Mouse (Mus musculus) hindbrain, embryonic 16.5 days (tissue): ENCODE data around the gene Eif6. TPM values are rescaled to one million over a fixed set of nuclear protein-coding genes. Genes with fewer than 3 reads are reported as not detected.

Experiments used
- ATAC-seq: fragments of 200-750 bp; cut with Nextera tagmentation; 2 replicates; pipeline ENCODE4 v1.8.0; 2017; ENCODE audit warnings: moderate TSS enrichment, moderate library complexity
- H3K27ac ChIP-seq: fragments of 300-500 bp; sonication (generic); 2 replicates; pipeline ENCODE4 v1.5.1; 2014; ENCODE audit warnings: low read depth, mild to moderate bottlenecking, control low read depth, low read length, moderate library complexity
- H3K27me3 ChIP-seq: fragments of 300-500 bp; sonication (generic); replicated peaks from 2 replicates; pipeline ENCODE4 v1.6.1; 2014; ENCODE audit warnings: low read length; ENCODE audit not compliant: control insufficient read depth, insufficient read depth
- H3K36me3 ChIP-seq: fragments of 300-500 bp; sonication (generic); 2 replicates; pipeline ENCODE4 v1.6.1; 2014; ENCODE audit warnings: mild to moderate bottlenecking, low read length, moderate library complexity, mixed read lengths; ENCODE audit not compliant: control insufficient read depth, insufficient read depth
- H3K4me1 ChIP-seq: fragments of 300-500 bp; sonication (generic); 2 replicates; pipeline ENCODE4 v1.6.1; 2014; ENCODE audit warnings: low read depth, low read length; ENCODE audit not compliant: control insufficient read depth, insufficient read depth
- H3K4me2 ChIP-seq: fragments of 300-500 bp; sonication (generic); 2 replicates; pipeline ENCODE4 v1.6.1; 2014; ENCODE audit warnings: mild to moderate bottlenecking, low read length, control low read depth, moderate library complexity
- H3K4me3 ChIP-seq: fragments of 300-500 bp; sonication (generic); 2 replicates; pipeline ENCODE4 v1.5.1; 2014; ENCODE audit warnings: mild to moderate bottlenecking, low read length, control low read depth, moderate library complexity
- H3K9ac ChIP-seq: fragments of 300-500 bp; sonication (generic); 2 replicates; pipeline ENCODE4 v1.6.1; 2014; ENCODE audit warnings: low read depth, mild to moderate bottlenecking, control low read depth, low read length, moderate library complexity
- H3K9me3 ChIP-seq: fragments of 300-500 bp; sonication (generic); 2 replicates; pipeline ENCODE4 v1.6.1; 2014; ENCODE audit warnings: mild to moderate bottlenecking, low read length, moderate library complexity; ENCODE audit not compliant: control insufficient read depth
- WGBS: fragments of 180-500 bp; shearing (Covaris S2); extraction: QIAGEN DNeasy Blood & Tissue Kit; methylation state at CpG from one replicate; pipeline ENCODE4 v1.1.7; 2014; 5-methylcytosine and 5-hydroxymethylcytosine counted together
- polyA plus RNA-seq: library from polyadenylated mRNA; unstranded; fragments of >200 nt; fragmentation: Nextera tagmentation; extraction: Ambion mirVana; gene quantifications from 2 replicates; pipeline ENCODE4 v1.2.1, GENCODE M21; 2015

Eif6 gene
- polyA plus RNA-seq, 1 experiment from 2014 or later, result 151 TPM

GRCm38 (mm10) chr2:155784534-155784933, 42.2 kb downstream of the Eif6 start:
- H3K27me3 ChIP-seq, result no peaks in the 10 kb centered on the region
- no peak overlapping the region for H3K4me2 ChIP-seq
- no peaks in the 10 kb centered on the region for H3K9me3 ChIP-seq
- no peak overlapping the region for H3K27ac ChIP-seq
- ATAC-seq, result no peak
- no peaks in the 10 kb centered on the region; the same call in 1 of the 2 replicates for H3K36me3 ChIP-seq
- H3K4me1 ChIP-seq, result no peaks in the 10 kb centered on the region
- no peak overlapping the region for H3K4me3 ChIP-seq
- H3K9ac ChIP-seq, result no peak overlapping the region
- 81% methylated on average over 6 of the region's 6 CpGs for WGBS

- Histone ChIP-seq H3K27ac (no peak overlapping the region), H3K9me3 (no peaks in the 10 kb centered on the region), H3K4me3 (no peak overlapping the region), H3K36me3 (no peaks in the 10 kb centered on the region), H3K27me3 (no peaks in the 10 kb centered on the region), H3K4me2 (no peak overlapping the region), H3K9ac (no peak overlapping the region), H3K4me1 (peaks cover 26% of the 10 kb centered on the region)
- ATAC-seq, result no peak
- WGBS, result 80% methylated on average over 3 of the region's 3 CpGs
Observed at GRCm38 (mm10) chr2:155779506-155779905, 47.2 kb downstream of the Eif6 start.

GRCm38 (mm10) chr2:155779066-155779465, 47.7 kb downstream of the Eif6 start:
- WGBS, result 34% methylated on average over 7 of the region's 7 CpGs
- no peak for ATAC-seq
- no peak overlapping the region for H3K9ac ChIP-seq

GRCm38 (mm10) chr2:155778004-155778403, 48.7 kb downstream of the Eif6 start:
- Histone ChIP-seq H3K4me2 (peak overlapping the region; percentile 75), H3K36me3 (no peaks in the 10 kb centered on the region), H3K27ac (no peak overlapping the region), H3K27me3 (peaks cover under 1% of the 10 kb centered on the region; the same call in 1 of the 2 replicates), H3K4me3 (no peak overlapping the region), H3K9ac (no peak overlapping the region), H3K9me3 (no peaks in the 10 kb centered on the region), H3K4me1 (peaks cover 26% of the 10 kb centered on the region)
- WGBS, result 43% methylated on average over 6 of the region's 6 CpGs
- ATAC-seq, result no peak

More at GRCm38 (mm10) chr2:155779066-155779465, 47.7 kb downstream of the Eif6 start:
- no peaks in the 10 kb centered on the region for H3K27me3 ChIP-seq
- H3K4me2 ChIP-seq, result no peak overlapping the region; the same call in 1 of the 2 replicates
- H3K4me1 ChIP-seq, result peaks cover 26% of the 10 kb centered on the region
- H3K9me3 ChIP-seq, result no peaks in the 10 kb centered on the region
- H3K4me3 ChIP-seq, result no peak overlapping the region
- no peak overlapping the region for H3K27ac ChIP-seq
- H3K36me3 ChIP-seq, result no peaks in the 10 kb centered on the region

- Histone ChIP-seq H3K36me3 (no peaks in the 10 kb centered on the region), H3K4me3 (no peak overlapping the region), H3K27ac (no peak overlapping the region), H3K9me3 (no peaks in the 10 kb centered on the region), H3K4me2 (peak overlapping the region; percentile 75), H3K27me3 (peaks cover 3% of the 10 kb centered on the region; the same call in 1 of the 2 replicates), H3K4me1 (peaks cover 26% of the 10 kb centered on the region), H3K9ac (no peak overlapping the region)
- no peak for ATAC-seq
- 46% methylated on average over 4 of the region's 4 CpGs for WGBS
Observed at GRCm38 (mm10) chr2:155777688-155777985, 49.1 kb downstream of the Eif6 start.

GRCm38 (mm10) chr2:155776824-155777687, 49.7 kb downstream of the Eif6 start:
- no peaks in the 10 kb centered on the region for H3K36me3 ChIP-seq
- H3K4me3 ChIP-seq, result peak overlapping the region; percentile 83
- no peak overlapping the region; the same call in 1 of the 2 replicates for H3K9ac ChIP-seq
- no peaks in the 10 kb centered on the region for H3K9me3 ChIP-seq
- no peak overlapping the region for H3K27ac ChIP-seq
- peaks cover 3% of the 10 kb centered on the region; the same call in 1 of the 2 replicates for H3K27me3 ChIP-seq
- WGBS, result 63% methylated on average over 10 of the region's 10 CpGs
- no peak for ATAC-seq
- peak overlapping the region; percentile 75 for H3K4me2 ChIP-seq
- peaks cover 26% of the 10 kb centered on the region for H3K4me1 ChIP-seq

GRCm38 (mm10) chr2:155775685-155776263, 51.0 kb downstream of the Eif6 start:
- Histone ChIP-seq H3K4me1 (peaks cover 26% of the 10 kb centered on the region), H3K9ac (peak overlapping the region; percentile 95), H3K27ac (peak overlapping the region; percentile 94), H3K9me3 (no peaks in the 10 kb centered on the region), H3K27me3 (peaks cover 3% of the 10 kb centered on the region; the same call in 1 of the 2 replicates), H3K36me3 (no peaks in the 10 kb centered on the region), H3K4me2 (peak overlapping the region; percentile 75), H3K4me3 (peak overlapping the region; percentile 83)
- peak; percentile 79 for ATAC-seq
- under 1% methylated on average over 43 of the region's 44 CpGs for WGBS

GRCm38 (mm10) chr2:155774927-155775684, 51.6 kb downstream of the Eif6 start, which contains the start of gene Mmp24:
TSS of gene Mmp24 (plus strand) at chr2:155775342.
- H3K4me1 ChIP-seq, result peaks cover 26% of the 10 kb centered on the region
- peak; percentile 43; the same call in 1 of the 2 replicates for ATAC-seq
- peak within 1 kb of the TSS; percentile 95 for H3K9ac ChIP-seq
- WGBS, result 3% methylated on average over 29 of the region's 100 CpGs
- no peaks in the 10 kb centered on the region for H3K9me3 ChIP-seq
- peak within 1 kb of the TSS; percentile 94 for H3K27ac ChIP-seq
- no peaks in the 10 kb centered on the region for H3K36me3 ChIP-seq
- peaks cover 3% of the 10 kb centered on the region; the same call in 1 of the 2 replicates for H3K27me3 ChIP-seq
- peak within 1 kb of the TSS; percentile 75 for H3K4me2 ChIP-seq
- peak within 1 kb of the TSS; percentile 83 for H3K4me3 ChIP-seq
